Mouse (Mus musculus) megakaryocyte progenitor cell, adult 5-6 weeks (primary cell): Measurements from ENCODE around the gene Slc41a3. TPM values are rescaled to one million over a fixed set of nuclear protein-coding genes. Genes with fewer than 3 reads are reported as not detected.
"Not testable (repeated sequence)": the region's sequence is repeated elsewhere in the genome, so short reads cannot be mapped to it uniquely, and the experiment has no call there.

Source experiments
- ATAC-seq: replicated peaks from 2 replicates; pipeline ENCODE4 v1.8.0; 2016; ENCODE audit warnings: mild to moderate bottlenecking, moderate TSS enrichment, inconsistent platforms; ENCODE audit not compliant: poor library complexity
- total RNA-seq, 2 experiments: library from RNA; stranded (forward) in 1 of 2; stranded (reverse) in 1 of 2; fragments of 157-497, 149-512 nt in 1 of 2; fragments of 200-1000 nt in 1 of 2; gene quantifications; 2 replicates each; pipeline versions ENCODE4 v1.2.3 to v1.2.4; 2015 to 2017

Slc41a3 gene
- total RNA-seq, 2 experiments from 2014 or later, result 4.0 to 6.4 TPM

- peak; percentile 61 for ATAC-seq
These were observed 18.4 kb downstream of the Slc41a3 start for GRCm38 (mm10) chr6:90622758-90623455.

GRCm38 (mm10) chr6:90623456-90623836, 18.9 kb downstream of the Slc41a3 start:
- ATAC-seq, result 0 out of 2 replicates have a peak, but pooled peaks have one; percentile 7

- no peak for ATAC-seq
These were observed 19.7 kb downstream of the Slc41a3 start for GRCm38 (mm10) chr6:90624184-90624583.

- peak; percentile 21 for ATAC-seq
These were observed 20.2 kb downstream of the Slc41a3 start for GRCm38 (mm10) chr6:90624733-90625132.

- ATAC-seq, result no peak
These were observed 20.9 kb downstream of the Slc41a3 start for GRCm38 (mm10) chr6:90625207-90625994.

- ATAC-seq, result no peak
These were observed 23.0 kb downstream of the Slc41a3 start for GRCm38 (mm10) chr6:90627556-90627955.

- ATAC-seq, result peak; percentile 68
These were observed 25.0 kb downstream of the Slc41a3 start for GRCm38 (mm10) chr6:90629506-90629905.

- no peak for ATAC-seq
These were observed 25.9 kb downstream of the Slc41a3 start for GRCm38 (mm10) chr6:90630427-90630826.

- ATAC-seq, result not testable (repeated sequence)
These were observed 28.0 kb downstream of the Slc41a3 start for GRCm38 (mm10) chr6:90632526-90632925.

- no peak for ATAC-seq
These were observed 30.6 kb downstream of the Slc41a3 start for GRCm38 (mm10) chr6:90635081-90635480.

- ATAC-seq, result no peak
These were observed 31.1 kb downstream of the Slc41a3 start for GRCm38 (mm10) chr6:90635611-90636010.

- no peak for ATAC-seq
These were observed 38.5 kb downstream of the Slc41a3 start for GRCm38 (mm10) chr6:90643057-90643456.

GRCm38 (mm10) chr6:90644965-90645364, 40.4 kb downstream of the Slc41a3 start:
- ATAC-seq, result no peak

GRCm38 (mm10) chr6:90648391-90648790, 43.9 kb downstream of the Slc41a3 start:
- no peak for ATAC-seq

- ATAC-seq, result no peak
These were observed 44.8 kb downstream of the Slc41a3 start for GRCm38 (mm10) chr6:90649279-90649678.

- ATAC-seq, result no peak
These were observed 46.1 kb downstream of the Slc41a3 start for GRCm38 (mm10) chr6:90650634-90651033.

GRCm38 (mm10) chr6:90653736-90654135, 49.2 kb downstream of the Slc41a3 start:
- ATAC-seq, result peak; percentile 84

- ATAC-seq, result not testable (repeated sequence)
These were observed 51.9 kb downstream of the Slc41a3 start for GRCm38 (mm10) chr6:90656344-90656850.

- no peak; the same call in 1 of the 2 replicates for ATAC-seq
These were observed 55.4 kb downstream of the Slc41a3 start for GRCm38 (mm10) chr6:90659913-90660312.

- no peak for ATAC-seq
These were observed 56.0 kb downstream of the Slc41a3 start for GRCm38 (mm10) chr6:90660398-90661028.

GRCm38 (mm10) chr6:90661029-90661399, 56.5 kb downstream of the Slc41a3 start:
- no peak for ATAC-seq
